Mouse (Mus musculus): ENCODE measurements around the gene Smyd3.

Gene Smyd3

DNA sequence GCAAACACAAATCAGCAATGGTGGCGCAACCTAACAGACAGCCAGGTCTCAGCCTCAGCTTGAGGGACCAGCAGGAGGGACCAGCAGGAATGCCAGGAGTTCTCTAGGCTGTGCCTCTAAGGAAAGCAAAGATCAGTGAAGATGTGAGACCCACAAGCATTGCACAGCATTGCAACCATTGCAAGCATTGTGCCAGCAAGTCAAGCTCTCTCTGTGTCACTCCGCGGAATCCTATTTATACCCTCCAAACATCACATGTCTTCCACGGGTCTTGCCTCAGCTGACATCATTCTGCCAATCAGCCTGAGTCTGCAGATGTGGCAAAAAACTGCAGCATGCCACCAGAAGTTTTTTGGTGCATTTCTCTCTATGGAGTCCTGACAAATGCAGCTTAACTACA, 577.5 kb downstream of the Smyd3 start:
- DNase-seq (ENCODE audit: low spot score), result no peak

DNA sequence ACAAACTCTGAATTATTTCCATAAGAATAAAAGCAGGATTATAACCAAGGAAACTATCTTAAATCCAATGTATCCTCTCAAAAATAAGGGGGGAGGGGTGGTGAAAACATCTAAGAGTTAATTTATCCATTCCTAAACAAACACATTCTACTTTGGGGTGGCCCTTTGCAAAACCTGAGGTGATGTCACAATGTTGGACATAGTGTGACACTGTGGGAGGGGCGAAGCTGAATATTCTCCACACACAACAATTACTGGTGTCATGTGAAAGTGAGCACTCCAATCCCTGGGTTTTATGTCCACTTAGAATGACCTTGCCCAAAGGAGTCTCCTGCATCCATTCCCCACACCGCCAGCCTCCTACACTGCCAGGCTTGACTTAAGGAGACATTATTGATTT, 580.9 kb downstream of the Smyd3 start:
- DNase-seq (ENCODE audit: low spot score), result no peak

DNA sequence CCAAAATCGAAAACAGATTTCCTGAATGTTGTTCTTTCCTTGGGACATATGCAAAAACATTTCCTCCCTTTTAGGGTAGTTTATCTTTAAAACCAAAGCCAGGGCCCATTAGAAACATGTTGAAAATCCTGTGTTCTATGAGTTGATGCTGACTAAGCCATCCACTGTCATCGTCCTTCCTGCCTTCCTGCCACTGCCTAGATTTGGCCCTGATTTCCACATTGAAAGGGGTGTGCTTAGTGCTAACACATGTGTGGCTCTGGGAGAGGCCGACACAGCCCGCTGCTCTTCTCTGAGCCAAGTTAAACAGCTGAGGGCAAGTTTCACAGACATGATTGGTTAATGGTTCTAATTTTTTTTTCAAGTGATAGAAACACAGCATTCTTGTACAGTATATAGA, 581.4 kb downstream of the Smyd3 start:
- DNase-seq (ENCODE audit: low spot score), result no peak

DNA sequence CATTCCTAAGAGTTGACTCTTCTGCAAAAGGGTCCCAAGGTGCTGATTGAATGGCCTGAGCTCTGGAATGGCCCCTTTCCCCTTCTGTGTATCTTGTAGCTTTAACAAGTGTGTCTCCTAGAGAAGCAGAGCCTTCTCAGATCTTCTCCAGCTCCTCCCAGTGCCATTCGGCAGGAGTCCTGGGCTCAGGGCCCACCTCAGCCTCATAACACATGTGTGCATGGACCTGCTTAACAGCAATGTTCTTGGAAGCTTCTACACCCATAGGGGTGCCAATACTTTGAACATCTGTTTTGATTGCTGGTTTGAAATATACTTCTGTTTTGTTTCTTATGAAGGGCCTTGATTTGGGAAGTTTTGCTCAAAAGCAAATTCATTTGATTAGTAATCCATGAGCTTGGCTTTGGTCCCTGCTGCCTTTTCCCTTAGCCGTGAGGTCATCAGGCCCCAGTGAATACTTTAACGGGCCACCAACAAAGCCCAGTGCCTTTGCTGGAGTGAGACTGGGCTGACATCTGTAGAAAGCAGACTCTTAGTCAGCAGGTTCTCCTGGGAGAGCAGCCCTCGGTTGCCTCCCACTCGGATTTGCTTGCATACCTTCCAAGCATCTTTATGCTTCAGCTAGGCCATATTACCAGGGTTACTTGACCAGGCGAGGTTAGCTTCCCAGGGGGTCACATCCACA, 583.7 kb downstream of the Smyd3 start:
- DNase-seq (ENCODE audit: low spot score), result no peak

DNA sequence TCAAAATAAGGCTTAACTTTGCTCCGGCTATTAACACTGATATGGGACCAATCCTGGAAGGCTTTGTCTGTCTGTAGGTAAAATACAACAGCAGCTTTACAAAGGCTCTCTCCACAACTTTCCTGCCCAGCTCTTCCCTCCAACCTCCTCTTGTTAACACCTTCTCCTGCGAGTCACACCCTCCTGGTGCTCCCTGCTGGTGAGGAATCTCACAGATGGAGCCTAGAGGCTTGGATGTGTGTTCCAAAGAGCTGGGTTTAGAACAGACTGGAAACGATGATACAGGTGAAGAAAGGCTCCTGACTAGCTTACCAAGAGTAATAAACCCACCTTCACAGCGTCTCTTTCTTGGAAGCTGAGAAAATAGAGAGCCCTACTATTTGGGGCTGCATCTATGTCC, 588.3 kb downstream of the Smyd3 start:
- no peak for DNase-seq (ENCODE audit: low spot score)

DNA sequence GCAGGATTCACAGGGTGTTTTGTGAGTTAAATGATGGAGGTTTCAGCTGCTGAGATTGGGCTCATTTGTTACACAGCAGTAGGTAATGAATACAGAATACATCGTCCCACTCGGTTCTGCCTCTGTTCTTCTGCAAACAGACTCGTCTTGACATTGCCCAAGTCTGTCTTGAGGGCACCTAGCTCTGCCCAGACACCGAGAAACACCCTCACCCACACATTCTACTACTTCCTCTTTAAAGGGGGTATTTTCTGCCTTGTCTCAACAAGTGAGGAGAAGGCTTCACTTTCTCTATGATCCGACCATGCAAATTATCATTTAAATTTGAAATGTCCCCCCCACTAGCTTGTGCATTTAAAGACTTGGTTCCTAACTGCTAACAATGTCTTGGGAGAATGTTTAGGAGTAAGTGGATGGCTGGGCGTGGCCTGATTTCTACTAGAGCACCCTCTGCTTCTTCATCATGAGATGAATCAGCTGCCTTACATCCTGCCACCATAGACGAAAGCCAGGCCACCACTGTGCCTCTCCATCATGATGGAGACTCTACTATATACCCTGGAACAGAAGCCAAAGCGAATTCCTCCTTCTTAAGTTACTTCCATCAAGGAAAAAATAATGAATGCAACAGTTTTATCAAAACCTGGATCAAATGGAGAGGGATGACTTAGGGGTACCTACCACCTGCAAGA, 593.2 kb downstream of the Smyd3 start:
- DNase-seq (ENCODE audit: low spot score), result no peak

DNA sequence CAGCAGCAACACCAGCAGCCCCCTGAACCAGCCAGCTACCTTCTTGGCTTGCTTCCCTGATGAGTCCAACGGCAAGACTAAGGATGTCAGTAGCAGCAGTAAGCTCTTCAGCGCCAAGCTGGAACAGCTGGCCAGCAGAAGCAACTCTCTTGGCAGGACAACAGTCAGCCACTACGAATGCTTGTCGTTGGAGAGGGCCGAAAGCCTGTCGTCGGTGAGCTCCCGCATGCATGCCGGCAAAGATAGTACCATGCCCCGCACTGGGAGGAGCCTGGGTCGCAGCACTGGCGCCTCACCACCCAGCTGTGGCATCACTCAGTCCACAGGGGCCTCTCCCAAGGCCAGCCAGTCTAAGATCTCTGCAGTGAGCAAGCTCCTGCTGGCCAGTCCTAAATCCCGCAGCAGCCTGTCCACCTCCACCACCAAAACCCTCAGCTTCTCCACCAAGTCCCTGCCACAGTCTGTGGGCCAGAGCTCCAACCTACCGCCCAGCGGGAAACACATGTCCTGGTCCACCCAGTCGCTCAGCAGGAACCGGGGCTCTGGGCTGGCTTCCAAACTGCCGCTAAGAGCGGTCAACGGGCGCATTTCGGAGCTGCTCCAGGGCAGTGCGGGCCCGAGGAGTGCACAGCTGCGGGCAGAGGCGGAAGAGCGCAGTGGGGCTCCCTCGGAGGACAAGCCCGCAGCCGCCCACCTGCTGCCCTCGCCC, 600.5 kb downstream of the Smyd3 start:
- peak; percentile 19 for DNase-seq (ENCODE audit: low spot score)

DNA sequence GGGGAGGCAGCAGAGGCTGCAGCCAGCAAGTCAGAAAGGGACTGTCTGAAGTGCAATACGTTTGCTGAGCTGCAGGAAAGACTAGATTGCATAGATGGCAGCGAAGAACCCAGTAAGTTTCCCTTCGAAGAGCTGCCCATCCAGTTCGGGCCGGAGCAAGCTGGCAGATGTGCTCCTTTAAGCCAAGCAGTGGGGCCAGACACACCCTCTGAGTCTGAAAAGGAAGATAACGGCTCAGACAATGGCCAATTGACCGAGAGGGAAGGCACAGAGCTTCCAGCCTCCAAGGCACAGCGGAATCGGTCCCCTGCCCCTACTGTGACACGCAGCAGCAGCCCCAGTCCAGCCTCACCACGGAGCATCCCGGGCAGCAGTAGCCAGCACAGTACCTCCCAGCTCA, 602.8 kb downstream of the Smyd3 start:
- DNase-seq (ENCODE audit: low spot score), result no peak

DNA sequence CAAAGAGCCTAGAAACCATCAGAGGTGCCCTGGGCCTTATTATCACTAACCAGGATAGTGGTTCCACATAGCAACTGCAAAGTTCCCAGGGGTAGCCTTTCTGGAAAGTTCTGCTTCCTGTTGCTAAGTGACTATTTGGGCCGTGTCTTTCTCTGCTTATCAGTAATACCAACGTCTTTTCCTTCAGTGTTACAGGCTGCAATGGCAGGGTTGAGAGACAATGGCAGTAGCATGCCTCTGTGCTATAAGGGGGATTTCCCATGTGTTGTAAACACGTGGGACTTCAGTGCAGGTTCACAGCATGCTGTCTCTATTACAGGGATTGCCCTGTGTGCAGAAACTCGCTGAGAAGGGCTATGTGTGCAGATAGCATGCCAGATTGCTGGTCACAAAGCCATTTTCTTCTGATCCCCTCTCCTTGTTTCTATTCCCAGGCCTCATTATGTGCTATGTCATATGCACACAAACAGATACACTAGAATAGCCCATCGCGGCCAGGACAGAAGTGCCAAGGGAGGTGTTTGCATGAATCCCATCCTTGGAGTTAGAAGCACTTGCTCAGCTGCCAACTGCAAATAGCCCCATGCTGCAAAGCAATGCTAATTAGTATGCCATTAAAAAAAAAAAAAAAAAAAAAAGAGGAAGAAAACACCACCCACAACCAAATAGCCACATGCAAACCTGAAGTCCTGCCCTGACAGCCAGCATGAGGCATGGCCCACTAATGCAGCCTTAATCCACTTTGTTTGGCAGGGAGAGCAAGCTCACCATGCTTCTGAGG, 604.7 kb downstream of the Smyd3 start:
- no peak for DNase-seq (ENCODE audit: low spot score)

DNA sequence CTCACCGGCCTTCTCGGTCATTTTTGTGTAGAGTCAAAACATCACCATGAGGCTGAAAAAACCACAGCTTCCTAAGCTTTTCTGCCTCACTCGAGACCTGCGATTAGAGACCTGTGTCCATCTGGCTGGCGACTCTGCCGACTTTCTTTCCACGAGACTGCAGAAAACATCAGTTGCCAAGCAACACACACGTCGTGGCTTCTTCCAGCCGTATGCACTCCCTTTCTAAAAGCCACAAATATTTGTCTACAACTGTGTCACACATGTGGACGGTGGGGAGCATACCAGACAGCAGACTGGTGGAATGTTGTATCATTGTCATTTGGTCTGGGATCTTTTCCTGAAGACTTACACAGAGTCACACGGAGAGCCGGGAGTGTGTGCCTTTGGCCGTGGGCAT, 606.9 kb downstream of the Smyd3 start:
- no peak for DNase-seq (ENCODE audit: low spot score)
